Mouse (Mus musculus): ENCODE data around the gene Olfr552. TPM values are rescaled to one million over a fixed set of nuclear protein-coding genes. Genes with fewer than 3 reads are reported as not detected.

The Olfr552 gene
- not detected in 2 replicates for polyA plus RNA-seq (2012; rRNA removed; ENCODE audit: low replicate concordance)

GRCm38 (mm10) chr7:102597378-102598031, at the start of gene Olfr552:
Gene Olfr552 (plus strand): TSS chr7:102597770.

GRCm38 (mm10) chr7:102549570-102549969, 48.0 kb upstream of the Olfr552 start, which contains the start of gene Olfr549:
Gene Olfr549 (plus strand): TSS chr7:102549870.

GRCm38 (mm10) chr7:102564999-102565997, 32.3 kb upstream of the Olfr552 start, which contains the start of gene Trim21:
Gene Trim21 (minus strand): TSS chr7:102565486.

GRCm38 (mm10) chr7:102571142-102571541, 26.4 kb upstream of the Olfr552 start, which contains the start of gene Olfr550:
Gene Olfr550 (plus strand): TSS chr7:102571442.

DNA sequence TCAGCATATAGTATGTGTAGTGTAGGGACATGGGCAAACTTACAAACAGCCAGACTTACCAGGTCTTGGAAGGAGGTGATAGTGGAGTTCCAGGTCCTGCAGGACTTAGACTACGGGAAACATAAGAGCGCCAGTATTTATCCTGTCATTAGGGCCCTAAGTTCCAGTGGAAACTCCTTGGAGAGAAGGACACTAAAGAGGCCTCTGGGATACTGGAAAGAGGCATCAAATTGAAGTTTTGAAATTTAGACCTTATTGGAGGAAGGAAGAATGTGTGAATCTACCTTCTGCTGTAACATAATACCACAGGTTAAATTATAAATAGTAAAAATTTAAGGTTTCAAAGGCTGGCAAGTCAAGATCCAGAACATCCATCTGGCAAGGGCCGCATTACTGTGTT, 5.8 kb upstream of the Olfr552 start, which contains the start of gene Olfr551:
Olfr551 (minus strand) TSS at position 101 of the 400 bp plus-strand sequence.

GRCm38 (mm10) chr7:102618118-102618517, 20.5 kb downstream of the Olfr552 start, which contains the start of gene Olfr553:
Gene Olfr553 (minus strand): TSS chr7:102618218.

DNA sequence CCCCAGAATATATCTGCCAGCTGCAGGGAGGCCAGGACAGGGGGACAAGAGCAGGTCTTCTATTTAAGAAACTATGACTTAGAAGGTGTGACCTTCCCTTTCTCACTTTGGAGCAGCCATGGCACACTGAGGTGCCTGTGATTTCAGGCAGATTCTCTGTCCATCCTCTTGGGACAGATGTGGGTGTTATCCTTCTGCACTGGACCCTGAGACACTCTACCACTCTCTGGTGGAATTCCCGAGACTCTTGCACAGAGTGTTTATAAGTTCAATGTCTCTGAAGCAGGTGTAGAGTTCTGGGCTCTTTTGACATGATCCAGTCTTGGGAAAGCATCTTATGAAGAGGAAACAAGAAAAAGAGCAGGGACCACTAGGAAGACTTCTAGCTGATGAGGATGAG, 40.6 kb downstream of the Olfr552 start, which contains the start of gene Olfr554:
Olfr554 (plus strand) TSS at position 301 of the 400 bp plus-strand sequence.

Other genes with a start within 250 kb of the Olfr552 start
- gene Rrm1, start 156.1 kb upstream of the Olfr552 start, polyA plus RNA-seq (2012; rRNA removed; ENCODE audit: low replicate concordance), result 4.9 and 10.0 TPM in 2 replicates
- not detected in 2 replicates for gene Olfr543, start 116.1 kb upstream of the Olfr552 start, polyA plus RNA-seq (2012; rRNA removed; ENCODE audit: low replicate concordance)
- not detected in 2 replicates for gene Olfr544, start 109.5 kb upstream of the Olfr552 start, polyA plus RNA-seq (2012; rRNA removed; ENCODE audit: low replicate concordance)
- not detected in 2 replicates for gene Olfr545, start 98.2 kb upstream of the Olfr552 start, polyA plus RNA-seq (2012; rRNA removed; ENCODE audit: low replicate concordance)
- not detected in 2 replicates for gene Olfr547, start 63.0 kb upstream of the Olfr552 start, polyA plus RNA-seq (2012; rRNA removed; ENCODE audit: low replicate concordance)
- not detected in 2 replicates for gene Olfr548-ps1, start 56.9 kb upstream of the Olfr552 start, polyA plus RNA-seq (2012; rRNA removed; ENCODE audit: low replicate concordance)
- gene Olfr549, start 47.9 kb upstream of the Olfr552 start, polyA plus RNA-seq (2012; rRNA removed; ENCODE audit: low replicate concordance), result not detected in 2 replicates
- 6.6 and 12.9 TPM in 2 replicates for gene Trim21, start 32.3 kb upstream of the Olfr552 start, polyA plus RNA-seq (2012; rRNA removed; ENCODE audit: low replicate concordance)
- 0.78 and 0.91 TPM in 2 replicates for gene Olfr550, start 26.3 kb upstream of the Olfr552 start, polyA plus RNA-seq (2012; rRNA removed; ENCODE audit: low replicate concordance)
- gene Olfr551, start 5.9 kb upstream of the Olfr552 start, polyA plus RNA-seq (2012; rRNA removed; ENCODE audit: low replicate concordance), result not detected in 2 replicates
- gene Olfr553, start 20.4 kb downstream of the Olfr552 start, polyA plus RNA-seq (2012; rRNA removed; ENCODE audit: low replicate concordance), result not detected in 2 replicates
- gene Olfr554, start 40.7 kb downstream of the Olfr552 start, polyA plus RNA-seq (2012; rRNA removed; ENCODE audit: low replicate concordance), result not detected in 2 replicates
- not detected in 2 replicates for gene Olfr555, start 61.1 kb downstream of the Olfr552 start, polyA plus RNA-seq (2012; rRNA removed; ENCODE audit: low replicate concordance)
- gene Olfr556, start 67.1 kb downstream of the Olfr552 start, polyA plus RNA-seq (2012; rRNA removed; ENCODE audit: low replicate concordance), result not detected in 2 replicates
- gene Trim68, start 89.6 kb downstream of the Olfr552 start, polyA plus RNA-seq (2012; rRNA removed; ENCODE audit: low replicate concordance), result 23.8 and 50.9 TPM in 2 replicates
- not detected in 2 replicates for gene Olfr557, start 98.1 kb downstream of the Olfr552 start, polyA plus RNA-seq (2012; rRNA removed; ENCODE audit: low replicate concordance)
- gene Olfr558, start 104.4 kb downstream of the Olfr552 start, polyA plus RNA-seq (2012; rRNA removed; ENCODE audit: low replicate concordance), result 2.3 and 6.1 TPM in 2 replicates
- 0.33 TPM in 1 of 2 replicates, not detected in the other for gene Olfr33, start 121.3 kb downstream of the Olfr552 start, polyA plus RNA-seq (2012; rRNA removed; ENCODE audit: low replicate concordance)
- gene Olfr559, start 129.7 kb downstream of the Olfr552 start, polyA plus RNA-seq (2012; rRNA removed; ENCODE audit: low replicate concordance), result not detected in 2 replicates
- gene Olfr560, start 161.6 kb downstream of the Olfr552 start, polyA plus RNA-seq (2012; rRNA removed; ENCODE audit: low replicate concordance), result 0.09 TPM in 1 of 2 replicates, not detected in the other
- gene Olfr78, start 161.7 kb downstream of the Olfr552 start, polyA plus RNA-seq (2012; rRNA removed; ENCODE audit: low replicate concordance), result 3.2 and 8.0 TPM in 2 replicates
- gene Olfr561, start 173.5 kb downstream of the Olfr552 start, polyA plus RNA-seq (2012; rRNA removed; ENCODE audit: low replicate concordance), result 0.11 TPM in 1 of 2 replicates, not detected in the other
- not detected in 2 replicates for gene Olfr564, start 205.7 kb downstream of the Olfr552 start, polyA plus RNA-seq (2012; rRNA removed; ENCODE audit: low replicate concordance)

All from mammary gland, adult 2 months (tissue).